Mouse (Mus musculus) embryo, embryonic 10.5 days (tissue): ENCODE measurements around the gene Ndufa8.

Experiments used
- DNase-seq: peaks from one replicate; pipeline ENCODE4 v3.0.0-alpha.2; 2015; ENCODE audit warnings: low spot score

The Ndufa8 gene

DNA sequence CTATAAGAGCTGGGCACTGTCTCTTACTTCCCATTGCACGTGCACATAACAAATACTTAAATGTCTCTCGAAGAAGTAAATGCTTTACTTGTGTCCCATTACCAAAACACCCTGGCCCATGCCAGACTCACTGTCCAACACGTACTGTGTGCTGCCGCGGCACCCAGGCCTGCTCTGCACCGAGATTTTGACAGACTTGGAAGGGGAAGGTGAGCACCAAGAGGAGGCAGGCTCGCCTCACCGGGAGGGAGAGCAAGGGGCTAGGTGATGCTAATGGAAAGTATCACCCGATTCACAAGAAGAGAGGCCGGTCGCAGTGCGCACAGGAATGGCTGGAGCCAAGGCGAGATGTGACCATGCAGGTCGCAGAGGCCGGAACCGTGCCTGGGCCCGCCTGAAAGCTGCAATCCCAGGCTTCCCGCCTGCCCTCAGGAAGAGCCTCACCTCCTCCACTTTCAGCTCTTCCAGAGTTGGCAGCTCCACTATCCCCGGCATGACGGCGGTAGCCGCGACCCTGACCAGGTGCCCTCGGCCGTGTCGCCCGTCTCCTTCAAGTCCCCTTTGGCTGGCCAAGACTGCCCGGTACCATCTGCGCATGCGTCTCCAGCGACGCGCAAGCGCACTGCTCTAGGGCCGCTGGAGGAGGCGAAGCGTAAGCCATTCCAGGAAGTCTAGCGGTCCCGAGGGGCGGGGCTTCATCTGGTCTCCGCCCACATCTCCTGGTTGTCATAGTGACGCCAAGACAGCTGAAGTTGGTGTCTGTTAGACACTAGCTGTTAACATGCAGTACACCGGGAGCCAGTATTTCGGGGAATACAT is at the start of gene Ndufa8, which contains the start of gene Morn5:
TSS of gene Ndufa8 (minus strand) at position 659 of the 819 bp plus-strand sequence.
TSS of gene Morn5 (plus strand) at position 711 of the 819 bp plus-strand sequence.
- DNase-seq, result peak; percentile 99

DNA sequence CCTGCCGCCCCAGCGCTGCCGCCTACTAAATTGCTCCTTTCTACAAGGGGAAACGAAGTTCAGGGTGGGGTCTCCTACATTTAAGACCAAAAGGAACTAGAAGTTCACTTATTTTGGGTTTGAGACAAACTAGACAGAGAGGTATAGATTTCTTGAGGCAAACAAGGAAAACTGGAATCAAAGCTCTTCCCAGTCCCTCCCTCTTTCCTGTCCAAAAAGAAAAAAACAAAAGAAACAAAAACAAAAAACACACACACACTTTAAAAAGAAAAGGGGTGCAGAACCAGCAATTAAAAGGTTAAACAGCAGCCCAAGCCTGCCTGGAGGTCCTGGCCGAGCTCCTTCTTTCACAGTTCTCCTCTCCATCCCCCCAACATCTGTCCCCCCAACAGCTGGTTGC is 48.8 kb upstream of the Ndufa8 start:
- DNase-seq, result no peak

DNA sequence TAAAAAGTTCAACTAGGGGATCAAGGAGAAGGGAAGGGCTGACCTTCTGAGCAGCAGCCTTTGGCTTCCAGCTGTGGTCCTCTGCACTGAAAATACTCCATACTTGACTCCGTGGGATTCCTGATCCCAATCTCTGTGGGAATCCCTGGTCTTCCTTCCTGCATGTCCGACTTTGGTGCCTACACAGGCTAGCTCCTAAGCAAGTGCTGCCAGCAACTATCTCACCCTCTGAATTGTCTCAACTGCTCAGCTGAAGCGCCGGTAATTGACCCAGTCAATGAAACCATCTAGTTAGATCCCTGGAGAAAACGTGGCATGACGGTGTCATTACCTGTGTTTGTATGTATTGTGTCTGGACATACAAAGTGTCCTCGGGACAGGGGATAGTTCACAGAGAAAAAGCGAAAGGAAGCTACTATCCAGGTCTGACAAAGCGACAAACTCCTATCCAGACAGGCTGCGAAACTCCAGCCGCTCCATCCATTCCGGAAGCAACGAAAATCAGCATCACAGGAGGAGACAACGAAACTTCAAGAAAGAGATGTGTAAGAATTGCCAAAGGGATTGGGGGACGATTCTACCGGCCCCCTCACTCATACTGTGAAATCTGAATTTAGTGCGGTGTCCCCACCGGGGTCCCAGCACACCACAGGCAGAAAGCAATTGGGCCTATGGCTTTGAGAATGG is 48.1 kb upstream of the Ndufa8 start:
- peak; percentile 57 for DNase-seq

DNA sequence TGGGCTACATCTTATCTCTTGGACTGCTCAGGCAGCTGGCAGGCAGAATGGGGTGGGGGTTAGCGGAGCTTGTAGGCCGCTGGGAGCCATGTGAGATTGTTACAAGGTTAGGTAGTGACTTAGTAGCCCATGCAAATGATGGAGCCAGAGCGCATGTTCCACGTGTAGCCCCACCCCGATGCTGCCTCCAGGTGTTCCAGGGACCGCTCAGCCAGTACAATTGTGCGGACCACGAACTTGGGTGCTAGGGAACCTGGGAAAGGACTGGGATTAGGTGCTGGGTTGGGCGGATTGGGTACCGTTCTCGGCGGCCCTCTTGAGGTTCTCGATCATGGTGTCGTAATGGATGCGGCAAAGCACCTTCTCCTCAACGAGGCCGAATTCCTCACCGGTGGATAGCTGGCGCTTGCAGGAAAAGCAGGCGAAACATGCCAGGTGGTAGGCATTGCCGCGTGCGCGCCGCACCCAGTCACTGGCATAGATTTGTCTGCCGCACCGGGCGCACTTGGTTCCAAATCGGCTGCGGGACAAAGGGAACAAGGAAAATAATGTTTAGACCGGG is 44.8 kb upstream of the Ndufa8 start:
- peak; percentile 4 for DNase-seq

DNA sequence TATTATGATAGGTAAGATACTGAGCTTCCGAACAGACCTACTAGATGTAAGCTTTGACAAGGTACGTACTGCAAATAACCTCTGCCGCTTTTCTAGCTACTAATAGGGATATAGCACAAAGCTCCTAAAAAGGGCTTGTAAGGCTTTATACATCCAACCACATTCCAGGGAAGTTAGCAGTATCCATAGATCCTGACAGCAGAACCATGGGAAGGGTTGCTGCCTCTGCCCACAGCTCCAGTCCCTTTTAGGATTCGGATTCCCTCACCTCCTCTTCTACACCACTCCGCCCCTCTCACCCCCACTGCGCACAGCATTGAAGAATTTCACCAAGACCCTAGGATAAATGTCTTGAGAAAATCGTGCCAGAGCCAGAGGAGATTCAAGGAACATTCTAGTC is 44.1 kb upstream of the Ndufa8 start:
- peak; percentile 43 for DNase-seq

DNA sequence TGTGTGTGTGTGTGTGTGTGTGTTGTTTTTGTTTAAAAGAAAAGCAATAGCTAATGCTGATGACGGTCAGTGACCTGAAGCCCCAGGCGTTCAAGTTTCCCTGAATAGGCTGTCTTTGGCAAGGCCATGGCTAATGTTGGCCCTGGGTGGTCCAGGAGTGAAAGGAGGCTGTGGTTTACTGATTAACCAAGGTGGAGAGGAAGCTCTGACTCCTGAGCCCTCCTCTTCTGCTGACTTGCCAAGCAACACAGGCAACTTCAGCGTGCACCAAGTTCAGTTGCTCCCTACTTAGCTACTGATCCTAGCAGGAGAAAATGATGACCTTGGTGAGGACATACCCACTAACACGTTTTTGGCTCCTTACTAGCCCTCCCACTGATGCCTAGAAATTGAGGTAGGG is 43.5 kb upstream of the Ndufa8 start:
- no peak for DNase-seq

DNA sequence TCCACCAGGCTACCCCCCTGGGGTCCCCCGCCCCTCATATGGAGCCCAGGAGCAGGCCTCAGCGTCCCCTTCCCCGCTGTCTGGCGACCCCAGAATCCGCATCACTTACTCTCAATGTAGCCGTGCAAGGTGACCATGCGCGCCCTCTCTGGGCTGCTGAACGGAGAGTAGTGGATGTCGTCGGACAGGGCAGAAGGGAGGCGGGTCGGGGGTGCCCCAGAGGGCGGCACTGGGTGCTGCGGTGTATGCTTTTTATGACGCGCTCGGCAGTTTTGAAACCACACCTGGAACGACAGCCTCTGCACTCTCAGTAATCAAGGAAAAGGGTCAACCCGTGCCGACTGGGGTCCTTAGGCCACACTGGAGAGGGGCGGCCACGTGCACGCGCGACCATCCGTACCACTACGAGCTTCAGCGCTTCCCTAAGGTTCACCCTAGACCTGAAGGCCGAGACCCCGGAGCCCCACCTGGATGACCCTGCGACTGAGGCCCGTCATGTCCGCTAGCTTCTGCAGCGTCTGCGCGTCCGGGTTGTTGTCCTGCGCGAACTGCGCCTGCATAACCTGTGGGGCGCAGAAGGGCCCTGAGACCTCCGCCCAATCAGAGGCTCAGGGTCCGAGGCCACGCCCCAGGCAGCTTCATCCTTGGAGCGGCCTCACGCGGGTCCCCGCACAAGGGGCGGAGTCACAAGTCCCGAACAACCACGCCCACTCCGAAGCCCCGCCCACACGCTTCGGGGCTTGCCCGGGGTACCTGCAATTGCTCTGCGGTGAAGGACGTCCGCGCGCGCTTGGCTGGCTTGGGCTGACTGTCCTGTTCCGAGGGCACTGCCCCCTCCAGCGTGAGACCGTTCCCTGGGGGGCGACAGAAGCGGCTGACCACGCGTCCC is 41.9 kb upstream of the Ndufa8 start:
- peak; percentile 92 for DNase-seq

DNA sequence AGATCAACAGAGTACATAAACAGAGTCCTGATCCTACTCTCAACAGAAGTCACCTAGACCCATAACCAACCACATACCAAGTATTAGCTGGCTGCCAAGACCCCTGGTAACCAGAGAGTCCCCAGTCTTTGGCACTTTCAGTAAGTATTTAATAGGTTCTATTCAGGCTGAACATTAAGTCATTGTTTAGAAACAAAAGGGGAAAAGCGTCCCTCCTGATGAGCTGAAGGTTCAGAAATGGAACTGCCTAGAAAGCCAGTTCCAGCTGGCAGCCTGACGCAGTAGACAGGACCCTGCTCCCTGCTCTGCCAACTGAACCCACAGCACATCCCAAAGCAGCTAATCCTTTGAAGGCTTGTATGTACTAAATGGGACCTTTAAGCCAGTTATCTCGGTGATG is 40.0 kb upstream of the Ndufa8 start:
- no peak for DNase-seq

DNA sequence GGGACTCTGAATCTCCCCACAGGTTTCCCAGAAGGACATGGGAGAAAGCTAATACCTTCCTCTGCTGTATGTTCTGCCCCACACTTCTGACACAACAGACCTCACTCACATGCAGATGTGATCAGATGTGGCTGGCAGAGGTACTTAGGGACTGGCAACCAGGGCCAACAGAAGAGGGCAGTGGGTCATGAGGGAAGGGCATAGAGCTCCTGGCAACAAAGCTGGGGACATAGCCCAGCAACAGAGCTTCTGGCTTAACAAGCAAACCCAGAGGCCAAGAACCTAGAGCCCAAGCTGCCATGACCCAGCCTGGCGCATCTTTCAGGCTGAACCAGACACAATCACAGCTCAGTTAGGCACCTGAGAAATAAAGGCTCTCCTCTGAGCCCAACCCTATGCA is 35.8 kb upstream of the Ndufa8 start:
- no peak for DNase-seq

DNA sequence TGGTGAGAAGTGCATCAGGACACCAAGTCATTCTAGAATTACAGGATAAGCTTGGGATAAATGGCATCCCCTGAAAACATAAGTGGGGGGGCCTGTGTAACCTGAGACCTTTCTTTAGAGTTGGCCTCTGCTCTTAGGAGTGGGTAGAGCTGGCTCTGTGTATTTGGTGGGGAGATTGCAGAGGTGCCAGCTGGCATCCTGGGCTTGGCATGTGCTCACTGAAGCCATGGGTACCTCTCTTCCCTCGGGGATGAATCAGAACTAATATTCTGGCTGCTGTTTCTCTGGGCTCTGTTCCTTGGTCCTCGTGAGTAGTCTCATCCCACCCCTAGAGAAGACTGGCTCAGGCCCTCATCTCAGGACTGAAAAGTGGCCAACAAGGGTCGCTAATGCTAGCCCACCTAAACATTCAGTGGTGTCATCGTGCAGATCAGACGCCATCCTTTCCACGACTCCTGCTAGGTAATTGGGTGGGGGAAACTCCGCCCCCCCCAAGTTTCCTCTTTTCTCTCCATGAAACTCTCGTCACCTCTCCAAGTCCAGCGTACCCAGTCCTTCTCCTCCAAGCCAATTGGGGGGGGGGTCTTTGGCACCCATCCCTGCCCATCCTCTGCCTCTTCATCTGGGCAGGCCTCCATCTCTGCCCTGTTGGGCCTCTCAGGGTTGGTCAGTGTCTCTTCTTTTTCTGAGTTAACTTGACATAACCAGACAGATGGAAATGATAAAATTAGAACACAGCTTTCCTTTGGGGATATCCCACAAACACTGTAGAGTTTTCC is 33.8 kb upstream of the Ndufa8 start:
- DNase-seq, result no peak

DNA sequence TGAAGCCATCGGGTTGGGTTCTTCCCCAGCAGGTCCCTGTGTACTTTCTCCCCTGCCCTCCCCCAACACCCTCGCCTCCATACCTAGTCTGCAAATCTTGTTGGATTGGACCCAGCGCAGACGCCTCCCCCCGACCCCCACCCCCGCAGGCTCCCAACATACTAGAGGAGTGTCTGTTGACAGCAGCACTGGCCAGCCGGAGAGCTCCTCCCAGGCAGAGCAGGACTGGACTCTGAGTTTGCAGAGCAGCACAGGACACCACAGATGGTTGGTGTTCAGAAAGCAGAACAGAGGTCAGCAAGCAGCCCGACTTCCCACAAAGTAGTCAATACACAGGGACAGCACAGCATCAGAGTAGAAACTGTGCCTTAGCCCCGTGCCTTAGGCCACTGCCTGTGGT is 32.2 kb upstream of the Ndufa8 start:
- peak; percentile 20 for DNase-seq

DNA sequence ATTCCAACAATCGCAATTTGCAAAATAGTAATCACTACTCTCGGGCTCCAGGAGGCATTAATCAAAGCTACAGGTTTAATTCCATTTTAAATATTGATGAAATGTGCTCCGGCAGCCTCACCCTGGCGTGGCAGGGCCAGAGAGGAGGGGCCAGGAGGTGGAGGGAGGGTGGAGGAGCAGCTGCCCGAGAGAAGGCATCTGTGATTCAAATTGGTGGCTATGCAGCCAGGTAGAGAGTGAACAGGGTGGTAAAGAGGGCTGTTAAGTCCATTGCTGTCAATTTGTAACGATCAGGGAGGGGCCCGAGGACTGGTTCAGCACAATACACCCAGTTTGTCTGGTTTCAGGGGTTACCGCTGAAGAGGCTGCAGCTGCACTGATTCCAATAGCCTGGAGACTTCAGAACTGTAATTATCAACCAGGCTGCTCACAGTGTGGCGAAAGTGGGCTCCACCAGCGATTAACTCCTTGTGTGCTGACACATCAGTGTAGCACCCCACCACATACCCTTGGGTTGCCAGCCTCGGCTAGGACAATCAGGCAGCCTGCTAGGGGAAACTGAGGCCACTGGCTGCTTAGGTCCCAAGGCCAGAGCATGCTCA is 28.1 kb upstream of the Ndufa8 start:
- peak; percentile 8 for DNase-seq

DNA sequence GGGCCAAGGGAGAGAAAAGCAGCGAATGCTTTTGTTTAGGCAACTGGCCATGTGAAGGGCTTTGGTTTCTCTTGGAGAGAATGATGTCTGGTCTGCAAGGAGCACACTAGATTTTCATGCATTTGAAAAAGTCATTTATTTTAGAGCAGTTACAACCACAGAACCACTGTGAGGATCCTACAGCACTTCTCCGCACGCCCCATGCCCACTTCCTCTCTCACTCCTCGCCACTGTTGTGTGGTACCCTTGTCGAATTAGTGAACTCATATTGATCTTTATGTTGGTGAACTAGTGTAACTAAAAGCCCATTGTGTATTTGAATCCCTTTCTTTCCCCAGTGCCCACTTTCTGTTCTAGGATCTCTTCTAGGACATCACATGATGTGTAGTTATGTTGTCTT is 26.0 kb upstream of the Ndufa8 start:
- DNase-seq, result no peak

DNA sequence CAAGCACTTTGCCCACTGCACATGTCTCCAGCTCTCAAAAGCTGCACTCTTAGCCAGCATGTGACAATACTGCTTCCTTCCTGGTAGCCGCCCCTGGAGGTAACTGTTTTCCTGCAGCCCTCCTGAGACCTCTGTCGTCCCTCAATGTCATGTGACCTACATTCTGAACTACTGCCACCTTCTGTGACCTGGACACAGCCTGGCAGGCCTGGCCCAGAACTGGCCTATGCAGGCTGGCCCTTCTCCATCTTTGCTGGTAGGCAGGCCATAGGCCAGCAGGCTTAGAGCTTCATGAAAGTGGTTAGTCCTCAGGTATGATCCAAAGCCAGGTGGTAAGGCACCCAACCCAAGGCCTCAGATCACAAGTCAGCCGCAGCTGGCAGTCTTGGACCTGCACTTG is 24.6 kb upstream of the Ndufa8 start:
- DNase-seq, result no peak

DNA sequence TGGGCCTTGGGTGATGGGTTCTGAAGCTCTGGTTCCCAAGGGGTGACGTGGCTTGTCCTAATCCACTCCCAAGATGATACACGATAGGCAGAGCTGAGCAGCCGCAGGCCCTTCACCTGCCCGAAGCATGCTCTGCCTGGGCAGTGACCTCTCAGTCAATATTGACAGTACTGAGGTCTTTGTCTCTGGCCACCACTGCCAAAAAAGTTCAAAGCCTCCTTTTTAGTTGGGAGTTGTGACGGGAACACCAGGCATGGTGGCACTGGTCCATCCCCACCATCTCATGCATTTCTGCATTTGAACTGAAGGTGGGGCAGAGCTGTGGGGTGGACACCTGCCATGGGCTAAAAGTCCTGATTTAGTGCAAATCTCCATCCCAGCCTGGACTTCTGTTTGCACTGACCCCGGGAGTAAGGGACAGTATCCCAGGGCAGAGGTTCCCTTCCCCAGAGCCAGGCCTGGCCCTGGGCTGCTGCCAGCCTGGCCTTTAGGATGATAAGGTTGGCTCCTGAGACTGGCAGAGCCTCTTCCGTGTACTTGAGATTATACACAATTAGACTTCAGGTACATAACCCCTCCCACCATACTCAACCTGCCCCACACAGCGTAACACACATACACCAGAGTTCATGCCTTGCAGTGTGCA is 22.6 kb upstream of the Ndufa8 start:
- DNase-seq, result no peak

DNA sequence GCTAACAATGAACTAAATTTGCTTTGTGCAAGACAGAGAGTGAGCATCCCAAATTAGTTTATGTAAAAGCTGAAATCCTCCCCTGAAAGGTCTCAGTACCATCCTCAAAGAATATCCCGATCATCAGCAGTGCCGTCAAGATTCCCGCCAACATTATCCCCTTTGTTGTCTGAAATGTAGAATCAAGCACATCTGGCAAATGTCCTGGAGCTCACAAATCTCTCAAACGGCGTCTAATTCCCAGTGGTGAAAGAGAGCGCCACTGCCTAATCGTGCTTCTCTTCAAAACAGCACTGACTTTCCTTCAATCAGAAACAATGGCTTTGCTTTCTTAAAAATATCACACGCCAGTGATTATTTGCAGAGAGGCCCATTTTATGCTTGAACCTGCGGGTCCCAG is 17.9 kb upstream of the Ndufa8 start:
- DNase-seq, result no peak

DNA sequence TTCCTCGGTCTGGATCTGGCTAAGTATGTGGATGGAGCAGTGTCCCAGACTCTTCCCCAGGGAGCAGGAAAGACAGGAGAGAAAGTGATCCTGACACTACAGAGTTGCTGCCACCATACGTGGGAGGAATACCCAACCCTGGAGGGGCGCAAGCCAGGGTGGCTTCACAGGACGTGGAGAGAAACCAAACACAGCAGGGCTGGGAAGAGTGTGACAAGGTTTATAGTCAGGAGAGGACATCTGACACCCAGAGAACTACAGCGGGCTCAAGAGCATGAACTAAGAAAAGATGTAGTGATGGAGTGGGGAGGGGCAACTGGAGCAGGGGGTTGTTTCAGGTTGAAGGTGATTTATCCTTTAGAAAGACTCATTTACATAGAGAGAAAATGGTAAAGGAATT is 12.2 kb upstream of the Ndufa8 start:
- DNase-seq, result no peak

DNA sequence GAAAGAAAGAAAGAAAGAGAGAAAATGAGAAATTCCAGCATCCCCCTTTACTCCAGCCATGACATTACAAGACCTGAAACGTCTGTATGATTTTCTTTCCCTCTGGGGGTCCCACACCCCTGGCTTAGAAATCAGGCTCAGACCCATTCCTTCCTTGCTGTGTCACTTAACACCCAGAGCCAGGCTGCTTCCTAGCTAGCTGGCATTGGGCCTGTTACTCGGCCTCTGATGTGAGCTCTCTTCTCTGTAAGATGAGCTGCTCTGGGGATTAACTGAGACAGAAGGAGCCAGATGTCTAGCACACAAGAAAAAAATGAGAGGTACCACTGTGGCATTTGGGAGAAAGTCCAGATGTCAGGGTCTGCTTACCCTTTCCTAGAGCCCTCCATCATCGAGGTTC is 7.0 kb upstream of the Ndufa8 start:
- DNase-seq, result no peak

DNA sequence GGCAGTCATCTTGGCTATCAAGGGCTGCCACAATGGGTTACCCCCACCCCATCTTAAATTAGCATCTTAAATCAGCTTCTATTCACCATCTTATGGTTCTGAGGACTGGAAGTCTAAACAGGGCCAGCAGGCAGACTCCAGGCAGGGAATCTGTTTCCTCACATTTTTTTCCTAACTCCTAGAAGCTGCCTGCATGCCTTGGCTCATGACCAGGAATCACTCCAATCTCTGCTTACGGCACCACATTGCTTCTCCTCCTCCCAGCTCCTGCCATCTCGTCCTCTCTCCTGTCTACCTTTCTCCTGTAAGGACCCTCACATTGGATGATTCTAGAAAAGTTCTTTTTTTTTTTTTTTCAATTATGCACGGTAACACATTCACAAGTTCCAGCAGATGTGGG is 4.0 kb upstream of the Ndufa8 start:
- no peak for DNase-seq

DNA sequence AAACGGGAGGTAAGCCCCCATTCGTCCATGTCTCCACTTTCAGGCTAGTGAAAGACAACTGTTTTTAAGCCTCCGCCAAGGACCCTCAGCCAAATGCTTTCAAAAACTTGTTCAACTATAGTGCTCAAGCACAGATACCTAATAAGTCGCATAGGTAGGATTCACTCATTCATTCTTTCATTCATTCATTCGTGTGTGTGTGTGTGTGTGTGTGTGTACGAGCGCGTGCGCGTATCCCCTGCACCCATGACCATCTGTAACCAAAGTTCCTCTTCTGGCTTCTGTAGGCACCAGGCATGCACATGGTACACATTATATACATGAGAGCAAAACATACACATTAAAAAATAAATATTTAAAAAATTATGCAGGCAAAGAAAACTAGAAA is 355 bp upstream of the Ndufa8 start:
- no peak for DNase-seq

DNA sequence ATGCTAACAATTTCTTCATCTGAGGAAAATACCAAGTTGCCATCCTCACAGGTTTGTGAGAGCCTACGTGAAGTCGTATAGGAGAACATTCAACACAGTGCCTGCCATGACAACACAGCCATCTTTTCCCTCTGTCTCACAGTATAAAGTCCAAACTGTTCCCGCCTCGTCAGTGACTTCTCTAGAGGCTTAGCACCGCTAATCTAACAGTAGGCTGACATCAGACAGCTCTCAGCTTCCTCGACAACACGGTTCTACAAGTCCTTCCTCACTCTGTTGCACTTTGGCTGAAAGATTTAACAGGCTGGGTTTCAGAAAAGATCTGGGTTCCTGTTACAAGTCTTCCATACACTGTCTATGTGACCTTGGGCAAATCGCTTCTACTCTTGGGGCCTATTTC is 1.0 kb downstream of the Ndufa8 start:
- no peak for DNase-seq
